Mouse (Mus musculus) testis, adult 2 months (tissue): ENCODE results near the gene Shc1.

ENCODE experiments used
- CTCF ChIP-seq: fragments of 200-500 bp; IDR thresholded peaks from 2 replicates; pipeline ENCODE4 v1.5.1; 2012; ENCODE audit warnings: low read depth, mild to moderate bottlenecking, inconsistent platforms, low read length, moderate library complexity; ENCODE audit not compliant: control insufficient read depth, insufficient read depth, insufficient replicate concordance
- POLR2A ChIP-seq: fragments of 200-500 bp; IDR thresholded peaks from 2 replicates; pipeline ENCODE4 v1.6.1; 2012; ENCODE audit warnings: low read depth, mild to moderate bottlenecking, inconsistent platforms, low read length, moderate library complexity; ENCODE audit not compliant: control insufficient read depth

DNA sequence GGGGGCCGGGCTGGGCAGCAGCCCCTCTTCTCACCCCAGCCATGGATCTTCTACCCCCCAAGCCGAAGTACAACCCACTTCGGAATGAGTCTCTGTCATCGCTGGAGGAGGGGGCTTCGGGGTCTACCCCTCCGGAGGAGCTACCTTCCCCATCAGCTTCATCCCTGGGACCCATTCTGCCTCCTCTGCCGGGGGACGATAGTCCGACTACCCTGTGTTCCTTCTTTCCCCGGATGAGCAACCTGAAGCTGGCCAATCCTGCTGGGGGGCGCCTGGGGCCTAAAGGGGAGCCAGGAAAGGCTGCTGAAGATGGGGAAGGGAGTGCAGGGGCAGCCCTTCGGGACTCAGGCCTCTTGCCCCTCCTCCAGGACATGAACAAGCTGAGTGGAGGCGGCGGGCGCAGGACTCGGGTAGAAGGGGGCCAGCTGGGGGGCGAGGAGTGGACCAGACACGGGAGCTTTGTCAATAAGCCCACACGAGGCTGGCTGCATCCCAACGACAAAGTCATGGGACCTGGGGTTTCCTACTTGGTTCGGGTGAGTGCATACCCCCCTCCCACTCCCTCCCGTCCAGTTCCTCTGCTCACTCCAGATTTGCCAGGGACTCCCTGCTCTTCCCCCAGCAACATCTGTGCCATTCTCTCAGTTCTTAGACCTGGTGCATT, 3.7 kb downstream of the Shc1 start:
- TF ChIP-seq POLR2A (no peak), CTCF (no peak)
